Mouse (Mus musculus): Measurements from ENCODE around the gene Sp100. TPM values are rescaled to one million over a fixed set of nuclear protein-coding genes. Genes with fewer than 3 reads are reported as not detected.

Sp100 gene
- polyA plus RNA-seq, 1 experiment from 2014 or later, result 10.2 TPM

DNA sequence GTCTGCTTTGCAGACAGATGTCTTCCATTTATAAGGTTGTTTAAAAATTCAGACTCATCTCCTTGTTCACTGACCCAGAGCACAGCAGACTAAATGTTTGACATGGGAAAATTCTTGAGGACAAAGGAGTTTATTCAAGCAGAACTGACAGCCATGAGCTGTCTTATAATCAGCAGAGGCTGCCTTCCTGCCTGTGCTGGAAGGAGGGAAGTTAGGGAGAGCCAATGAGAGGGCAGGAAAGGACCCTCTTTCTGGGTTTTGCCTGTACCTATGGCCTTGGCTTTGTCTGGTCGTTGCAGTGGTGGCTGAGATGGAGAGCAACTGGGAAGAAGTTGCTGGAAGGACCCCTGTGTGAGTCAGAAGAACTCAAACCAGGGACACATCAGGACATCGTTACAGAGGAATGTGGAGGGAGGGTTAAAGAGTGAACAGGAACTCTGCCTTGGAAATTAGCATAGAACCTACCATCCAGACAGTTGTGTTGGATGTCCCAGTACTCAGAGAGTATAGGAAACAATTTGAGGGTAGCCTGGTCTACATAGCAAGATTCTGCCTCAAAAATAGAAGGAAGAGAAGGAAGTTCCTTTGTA, 93.2 kb downstream of the Sp100 start:
- Histone ChIP-seq H3K4me1 (ENCODE audit: insufficient read depth, low read depth, low read length) (no peaks in the 10 kb centered on the region), H3K27me3 (replicated peaks; ENCODE audit: insufficient read depth, low read length) (no peaks in the 10 kb centered on the region), H3K4me2 (replicated peaks; ENCODE audit: low read depth, low read length) (no peak overlapping the region), H3K9ac (replicated peaks; ENCODE audit: low read depth) (no peak overlapping the region), H3K27ac (ENCODE audit: low read length) (no peak overlapping the region), H3K9me3 (ENCODE audit: low read length) (no peaks in the 10 kb centered on the region), H3K36me3 (ENCODE audit: insufficient read depth, low read length) (no peaks in the 10 kb centered on the region), H3K4me3 (ENCODE audit: low read depth, low read length) (no peak overlapping the region)
- no peak for ATAC-seq
- WGBS, result 12% methylated on average over 2 of the region's 2 CpGs
- no peak for DNase-seq (ENCODE audit: low spot score)
- no peak for TF ChIP-seq EP300 (IDR thresholded peaks at IDR 0.05)
- TF ChIP-seq CTCF (IDR thresholded peaks at IDR 0.05), result no peak

- no peak overlapping the region for H3K4me3 ChIP-seq (ENCODE audit: low read depth, low read length)
- H3K9me3 ChIP-seq (ENCODE audit: low read length), result no peaks in the 10 kb centered on the region
- no peak for TF ChIP-seq CTCF (IDR thresholded peaks at IDR 0.05)
- no peak for TF ChIP-seq EP300 (IDR thresholded peaks at IDR 0.05)
- H3K36me3 ChIP-seq (ENCODE audit: insufficient read depth, low read length), result no peaks in the 10 kb centered on the region
- no peak for DNase-seq (ENCODE audit: low spot score)
- H3K9ac ChIP-seq (replicated peaks; ENCODE audit: low read depth), result no peak overlapping the region
- H3K27ac ChIP-seq (ENCODE audit: low read length), result no peak overlapping the region
- ATAC-seq, result no peak
- 54% methylated on average over 3 of the region's 3 CpGs for WGBS
- no peaks in the 10 kb centered on the region for H3K27me3 ChIP-seq (replicated peaks; ENCODE audit: insufficient read depth, low read length)
- H3K4me2 ChIP-seq (replicated peaks; ENCODE audit: low read depth, low read length), result no peak overlapping the region
- H3K4me1 ChIP-seq (ENCODE audit: insufficient read depth, low read depth, low read length), result no peaks in the 10 kb centered on the region
Measured at GRCm38 (mm10) chr1:85744539-85744938, 94.8 kb downstream of the Sp100 start.

GRCm38 (mm10) chr1:85746511-85746910, 96.7 kb downstream of the Sp100 start:
- Histone ChIP-seq H3K36me3 (ENCODE audit: insufficient read depth, low read length) (no peaks in the 10 kb centered on the region), H3K27me3 (replicated peaks; ENCODE audit: insufficient read depth, low read length) (no peaks in the 10 kb centered on the region), H3K9me3 (ENCODE audit: low read length) (no peaks in the 10 kb centered on the region), H3K4me1 (ENCODE audit: insufficient read depth, low read depth, low read length) (no peaks in the 10 kb centered on the region), H3K9ac (replicated peaks; ENCODE audit: low read depth) (no peak overlapping the region), H3K4me2 (replicated peaks; ENCODE audit: low read depth, low read length) (no peak overlapping the region), H3K27ac (ENCODE audit: low read length) (no peak overlapping the region), H3K4me3 (ENCODE audit: low read depth, low read length) (no peak overlapping the region)
- ATAC-seq, result no peak
- DNase-seq (ENCODE audit: low spot score), result no peak
- WGBS, result 78% methylated on average over 5 of the region's 5 CpGs
- TF ChIP-seq EP300 (IDR thresholded peaks at IDR 0.05) (no peak), CTCF (IDR thresholded peaks at IDR 0.05) (no peak)

- no peak overlapping the region for H3K4me3 ChIP-seq (ENCODE audit: low read depth, low read length)
- H3K9ac ChIP-seq (replicated peaks; ENCODE audit: low read depth), result no peak overlapping the region
- DNase-seq (ENCODE audit: low spot score) (no peak), ATAC-seq (no peak)
- no peak for TF ChIP-seq EP300 (IDR thresholded peaks at IDR 0.05)
- no peak for TF ChIP-seq CTCF (IDR thresholded peaks at IDR 0.05)
- H3K4me2 ChIP-seq (replicated peaks; ENCODE audit: low read depth, low read length), result no peak overlapping the region
- H3K4me1 ChIP-seq (ENCODE audit: insufficient read depth, low read depth, low read length), result no peaks in the 10 kb centered on the region
- no peaks in the 10 kb centered on the region for H3K9me3 ChIP-seq (ENCODE audit: low read length)
- no peaks in the 10 kb centered on the region for H3K27me3 ChIP-seq (replicated peaks; ENCODE audit: insufficient read depth, low read length)
- H3K36me3 ChIP-seq (ENCODE audit: insufficient read depth, low read length), result no peaks in the 10 kb centered on the region
- H3K27ac ChIP-seq (ENCODE audit: low read length), result no peak overlapping the region
- WGBS, result 90% methylated on average over 2 of the region's 2 CpGs
Measured at GRCm38 (mm10) chr1:85749829-85750228, 100.0 kb downstream of the Sp100 start.

DNA sequence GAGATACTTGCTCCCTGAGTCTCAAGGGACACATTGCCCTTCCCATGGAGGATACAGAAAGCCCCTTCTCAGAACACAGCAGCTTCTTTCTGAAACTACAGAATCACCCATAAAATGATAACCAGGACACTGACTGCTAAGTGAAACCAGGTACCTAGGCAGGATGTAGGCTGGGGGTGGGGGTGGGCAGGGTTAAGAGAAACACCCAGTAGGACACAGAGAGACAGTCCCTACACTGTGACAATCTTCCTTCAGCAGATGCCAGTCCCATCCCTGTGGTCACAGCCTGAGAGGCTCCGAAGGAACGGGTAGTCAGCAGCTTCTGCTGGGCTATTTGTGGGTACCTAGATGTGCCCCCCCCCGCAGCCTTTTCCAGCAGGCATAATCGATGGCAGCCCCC, 100.9 kb downstream of the Sp100 start:
- H3K9ac ChIP-seq (replicated peaks; ENCODE audit: low read depth), result no peak overlapping the region
- DNase-seq (ENCODE audit: low spot score) (no peak), ATAC-seq (no peak)
- H3K9me3 ChIP-seq (ENCODE audit: low read length), result no peaks in the 10 kb centered on the region
- H3K27me3 ChIP-seq (replicated peaks; ENCODE audit: insufficient read depth, low read length), result no peaks in the 10 kb centered on the region
- no peak overlapping the region for H3K27ac ChIP-seq (ENCODE audit: low read length)
- TF ChIP-seq CTCF (IDR thresholded peaks at IDR 0.05) (no peak), EP300 (IDR thresholded peaks at IDR 0.05) (no peak)
- no peaks in the 10 kb centered on the region for H3K4me1 ChIP-seq (ENCODE audit: insufficient read depth, low read depth, low read length)
- no peak overlapping the region for H3K4me3 ChIP-seq (ENCODE audit: low read depth, low read length)
- H3K4me2 ChIP-seq (replicated peaks; ENCODE audit: low read depth, low read length), result no peak overlapping the region
- no peaks in the 10 kb centered on the region for H3K36me3 ChIP-seq (ENCODE audit: insufficient read depth, low read length)
- WGBS, result 79% methylated on average over 4 of the region's 4 CpGs

DNA sequence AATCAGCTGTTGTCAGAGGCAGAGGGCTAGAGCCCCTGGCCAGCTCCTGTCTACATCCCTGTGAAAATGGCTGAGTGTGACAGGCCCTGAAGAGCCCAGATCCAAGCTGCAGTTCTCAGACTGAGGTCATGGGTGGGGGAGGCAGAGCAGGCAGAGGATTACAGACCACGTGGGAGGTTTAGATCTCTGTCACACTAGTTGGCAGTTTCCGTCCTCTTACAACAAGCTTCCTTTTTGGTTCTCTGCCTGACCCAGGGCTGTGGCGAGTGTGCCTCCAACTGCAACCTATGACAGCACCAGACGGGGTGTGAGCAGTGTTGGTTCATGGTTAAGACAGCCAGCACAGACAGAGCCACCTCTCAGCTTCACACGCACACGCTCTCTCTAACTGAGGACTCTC, 101.7 kb downstream of the Sp100 start:
- 28% methylated on average over 6 of the region's 6 CpGs for WGBS
- H3K4me1 ChIP-seq (ENCODE audit: insufficient read depth, low read depth, low read length), result no peaks in the 10 kb centered on the region
- H3K27ac ChIP-seq (ENCODE audit: low read length), result 0 out of 2 replicates have a peak overlapping the region, but pooled peaks have one; percentile 7
- no peaks in the 10 kb centered on the region for H3K9me3 ChIP-seq (ENCODE audit: low read length)
- TF ChIP-seq EP300 (IDR thresholded peaks at IDR 0.05) (no peak), CTCF (IDR thresholded peaks at IDR 0.05) (no peak)
- DNase-seq (ENCODE audit: low spot score), result peak; percentile 81
- no peak overlapping the region for H3K4me3 ChIP-seq (ENCODE audit: low read depth, low read length)
- peak; percentile 90 for ATAC-seq
- H3K9ac ChIP-seq (replicated peaks; ENCODE audit: low read depth), result no peak overlapping the region
- no peaks in the 10 kb centered on the region for H3K27me3 ChIP-seq (replicated peaks; ENCODE audit: insufficient read depth, low read length)
- H3K4me2 ChIP-seq (replicated peaks; ENCODE audit: low read depth, low read length), result no peak overlapping the region
- no peaks in the 10 kb centered on the region for H3K36me3 ChIP-seq (ENCODE audit: insufficient read depth, low read length)
